Mouse (Mus musculus) embryo, embryonic 10.5 days (tissue): ENCODE measurements at regions not wholly inside any gene's neighbourhood (a gene's known extent, or its start where the extent isn't known, plus 50 kb on each side); places are given as distances from the start of the nearest gene placed in this dataset.
A peak's percentile ranks its signal among the peaks of the same experiment; 100 is the strongest.

ENCODE experiments used
- DNase-seq: peaks from one replicate; pipeline ENCODE4 v3.0.0-alpha.2; 2015; ENCODE audit warnings: low spot score

GRCm38 (mm10) chr10:119395048-119395447, 58.6 kb upstream of the Grip1 start:
- DNase-seq, result no peak

- DNase-seq, result no peak
Measured at GRCm38 (mm10) chr10:119387924-119388323, 65.7 kb upstream of the Grip1 start.

- no peak for DNase-seq
Measured at GRCm38 (mm10) chr10:119382257-119382656, 71.4 kb upstream of the Grip1 start.

GRCm38 (mm10) chr10:119368566-119368965, 85.1 kb upstream of the Grip1 start:
- DNase-seq, result no peak

- DNase-seq, result peak; percentile 59
Measured at GRCm38 (mm10) chr10:119363616-119364015, 90.0 kb upstream of the Grip1 start.

- no peak for DNase-seq
Measured at GRCm38 (mm10) chr10:119358730-119359292, 94.8 kb upstream of the Grip1 start.

GRCm38 (mm10) chr10:119342317-119343114, 102.7 kb upstream of the Cand1 start:
- DNase-seq, result no peak

- no peak for DNase-seq
Measured at GRCm38 (mm10) chr10:119340323-119340722, 100.5 kb upstream of the Cand1 start.

GRCm38 (mm10) chr10:119326912-119327311, 87.1 kb upstream of the Cand1 start:
- DNase-seq, result peak; percentile 74

- DNase-seq, result no peak
Measured at GRCm38 (mm10) chr10:119319953-119320352, 80.1 kb upstream of the Cand1 start.

- no peak for DNase-seq
Measured at GRCm38 (mm10) chr10:119318416-119318815, 78.6 kb upstream of the Cand1 start.

- no peak for DNase-seq
Measured at GRCm38 (mm10) chr10:119311578-119311977, 71.7 kb upstream of the Cand1 start.

GRCm38 (mm10) chr10:119295740-119296139, 55.9 kb upstream of the Cand1 start:
- DNase-seq, result no peak

GRCm38 (mm10) chr10:119294454-119295149, 54.7 kb upstream of the Cand1 start:
- peak; percentile 64 for DNase-seq

GRCm38 (mm10) chr10:119293372-119293771, 53.5 kb upstream of the Cand1 start:
- DNase-seq, result no peak
